16 mouse cellular contexts compared by ENCODE assay signal in genomic region chr9:48726341-48726740, GRCm38 (mm10).
"Had no signal": no experiment of that assay in that cellular context is flagged by ENCODE, and none has a peak within 500 bp of the region (broad histone marks: within the 10 kb centered on the region; RNA-seq: fewer than 3 reads in every experiment).

No protein-coding gene starts in this region.

- H3K9ac ChIP-seq: liver, postnatal 0 days; lung, embryonic 15.5 days; midbrain, embryonic 13.5 days; midbrain, embryonic 15.5 days; neural tube, embryonic 12.5 days; stomach, embryonic 15.5 days had no signal

- H3K4me3 ChIP-seq: lung, embryonic 15.5 days; megakaryocyte, embryonic 14.5 days; midbrain, embryonic 13.5 days; midbrain, embryonic 15.5 days; neural tube, embryonic 12.5 days; stomach, embryonic 15.5 days had no signal

- DNase-seq: liver, postnatal 0 days; lung, adult 2 months; lung, postnatal 14 days; lung, postnatal 36 days; right cerebral cortex, postnatal 14 days; thymus, adult 2 months; thymus, postnatal 25 days; thymus, postnatal 4 days had no signal

- H3K27ac ChIP-seq: lung, embryonic 15.5 days; macrophage; midbrain, embryonic 13.5 days; midbrain, embryonic 15.5 days; neural tube, embryonic 12.5 days; stomach, embryonic 15.5 days; stomach, postnatal 0 days had no signal

- H3K27me3 ChIP-seq: megakaryocyte, embryonic 14.5 days; midbrain, embryonic 13.5 days; midbrain, embryonic 15.5 days; neural tube, embryonic 12.5 days had no signal

- H3K36me3 ChIP-seq: lung, embryonic 15.5 days; midbrain, embryonic 13.5 days; midbrain, embryonic 15.5 days; neural tube, embryonic 12.5 days; stomach, embryonic 15.5 days had no signal
